Comparison of ENCODE assay signal across 22 mouse cellular contexts in genomic region chr3:52948824-52949223, GRCm38 (mm10).
A peak's percentile ranks its signal among the peaks of the same experiment; 100 is the strongest.
DNase-seq lines count a peak whose midpoint lies in the region; ATAC-seq and TF ChIP-seq lines count a peak whose summit lies in the region.
"Had no signal": no experiment of that assay in that cellular context is flagged by ENCODE, and none has a peak within 500 bp of the region (broad histone marks: within the 10 kb centered on the region; RNA-seq: fewer than 3 reads in every experiment).

No protein-coding gene starts in this region.

- no peak for ATAC-seq in kidney, embryonic 15.5 days (replicated peaks; ENCODE audit: low FRiP score)
- no peak for ATAC-seq in kidney, postnatal 0 days (replicated peaks; ENCODE audit: low FRiP score, low read depth)
- ATAC-seq in kidney, embryonic 14.5 days (ENCODE audit: low FRiP score, low TSS enrichment): no peak
- ATAC-seq: forebrain, embryonic 14.5 days had no signal

- WGBS in kidney, adult 2 months: 59% methylated on average over 5 of the region's 5 CpGs
- 55% methylated on average over 5 of the region's 5 CpGs for WGBS in kidney, embryonic 15.5 days
- 56% methylated on average over 5 of the region's 5 CpGs for WGBS in kidney, postnatal 0 days
- 60% methylated on average over 5 of the region's 5 CpGs for WGBS in kidney, embryonic 14.5 days

- no peaks in the 10 kb centered on the region for H3K9me3 ChIP-seq in kidney, embryonic 15.5 days (replicated peaks)
- no peaks in the 10 kb centered on the region for H3K9me3 ChIP-seq in kidney, postnatal 0 days (replicated peaks; ENCODE audit: low read length)
- no peaks in the 10 kb centered on the region for H3K9me3 ChIP-seq in kidney, embryonic 14.5 days (ENCODE audit: control insufficient read depth, low read length)
- H3K9me3 ChIP-seq: embryonic facial prominence, embryonic 13.5 days; embryonic facial prominence, embryonic 15.5 days; forebrain, embryonic 10.5 days; forebrain, embryonic 12.5 days had no signal

- peak; percentile 51 for DNase-seq in kidney, adult 2 months
- DNase-seq in kidney, adult 11 months: no peak
- DNase-seq in kidney, adult 18-20 months: no peak
- peak; percentile 68 for DNase-seq in kidney, postnatal 0 days (ENCODE audit: low spot score)
- DNase-seq: adrenal gland, adult 2 months; adrenal gland, postnatal 10 days; adrenal gland, postnatal 25 days; cerebellum, adult 11 months; cerebellum, adult 18-20 months; cerebellum, adult 8-10 months; cerebellum, adult 9-11 months; cerebellum, postnatal 14 days; cerebellum, postnatal 36 days; embryo, embryonic 11 days had no signal

- no peak for TF ChIP-seq POLR2A in kidney, adult 2 months (IDR thresholded peaks at IDR 0.05; ENCODE audit: low read depth, low read length)

- H3K36me3 ChIP-seq in kidney, adult 2 months (ENCODE audit: control insufficient read depth, insufficient read depth, low read length): no peaks in the 10 kb centered on the region
- H3K36me3 ChIP-seq in kidney, embryonic 15.5 days: no peaks in the 10 kb centered on the region
- H3K36me3 ChIP-seq in kidney, postnatal 0 days (ENCODE audit: insufficient read depth, low read length): no peaks in the 10 kb centered on the region
- H3K36me3 ChIP-seq in kidney, embryonic 14.5 days (ENCODE audit: control insufficient read depth, insufficient read depth, low read length): no peaks in the 10 kb centered on the region
- H3K36me3 ChIP-seq: embryonic facial prominence, embryonic 13.5 days; embryonic facial prominence, embryonic 15.5 days; forebrain, embryonic 10.5 days; forebrain, embryonic 12.5 days had no signal

- H3K27ac ChIP-seq in kidney, adult 2 months (ENCODE audit: insufficient read depth, low read depth, low read length): peak overlapping the region; percentile 82
- 0 out of 2 replicates have a peak overlapping the region, but pooled peaks have one; percentile 54 for H3K27ac ChIP-seq in kidney, embryonic 15.5 days
- H3K27ac ChIP-seq in kidney, postnatal 0 days: peak overlapping the region; percentile 68
- H3K27ac ChIP-seq in kidney, embryonic 14.5 days (ENCODE audit: low read depth, low read length): no peak overlapping the region
- H3K27ac ChIP-seq: embryonic facial prominence, embryonic 13.5 days; embryonic facial prominence, embryonic 15.5 days; forebrain, embryonic 10.5 days; forebrain, embryonic 12.5 days had no signal

- H3K4me1 ChIP-seq in kidney, adult 2 months (ENCODE audit: control insufficient read depth, insufficient read depth, low read length): no peaks in the 10 kb centered on the region
- H3K4me1 ChIP-seq in kidney, embryonic 15.5 days: no peaks in the 10 kb centered on the region
- no peaks in the 10 kb centered on the region for H3K4me1 ChIP-seq in kidney, postnatal 0 days (replicated peaks; ENCODE audit: insufficient read depth, low read length)
- no peaks in the 10 kb centered on the region for H3K4me1 ChIP-seq in kidney, embryonic 14.5 days (ENCODE audit: control insufficient read depth, insufficient read depth, low read length)
- H3K4me1 ChIP-seq: embryonic facial prominence, embryonic 13.5 days; embryonic facial prominence, embryonic 15.5 days; forebrain, embryonic 10.5 days; forebrain, embryonic 12.5 days had no signal

- H3K4me3 ChIP-seq in kidney, adult 2 months (ENCODE audit: insufficient read depth, low read depth, low read length): no peak overlapping the region
- H3K4me3 ChIP-seq in kidney, embryonic 15.5 days (replicated peaks): no peak overlapping the region
- H3K4me3 ChIP-seq in kidney, postnatal 0 days (replicated peaks; ENCODE audit: low read depth, low read length): no peak overlapping the region
- no peak overlapping the region for H3K4me3 ChIP-seq in kidney, embryonic 14.5 days (ENCODE audit: low read length)
- H3K4me3 ChIP-seq: embryonic facial prominence, embryonic 13.5 days; embryonic facial prominence, embryonic 15.5 days; erythroblast, embryonic 14.5 days; forebrain, embryonic 10.5 days; forebrain, embryonic 12.5 days had no signal

- no peak overlapping the region for H3K9ac ChIP-seq in kidney, embryonic 15.5 days
- no peak overlapping the region for H3K9ac ChIP-seq in kidney, postnatal 0 days (ENCODE audit: low read depth, low read length)
- no peak overlapping the region for H3K9ac ChIP-seq in kidney, embryonic 14.5 days (ENCODE audit: low read depth, low read length)
- H3K9ac ChIP-seq: embryonic facial prominence, embryonic 13.5 days; embryonic facial prominence, embryonic 15.5 days; forebrain, embryonic 12.5 days had no signal

- no peak for TF ChIP-seq CTCF in kidney, adult 2 months (conservative IDR thresholded peaks at IDR 0.05; ENCODE audit: insufficient read depth, insufficient read length, low read depth, low read length)
- TF ChIP-seq CTCF in kidney, postnatal 0 days (IDR thresholded peaks at IDR 0.05; ENCODE audit: low read depth): no peak

- no peaks in the 10 kb centered on the region for H3K27me3 ChIP-seq in kidney, adult 2 months (replicated peaks; ENCODE audit: control insufficient read depth, insufficient read depth, low read length)
- H3K27me3 ChIP-seq in kidney, embryonic 15.5 days: no peaks in the 10 kb centered on the region
- H3K27me3 ChIP-seq in kidney, postnatal 0 days (ENCODE audit: insufficient read depth, low read length): no peaks in the 10 kb centered on the region
- no peaks in the 10 kb centered on the region for H3K27me3 ChIP-seq in kidney, embryonic 14.5 days (ENCODE audit: control insufficient read depth, insufficient read depth, low read length)
- H3K27me3 ChIP-seq: embryonic facial prominence, embryonic 15.5 days; forebrain, embryonic 12.5 days had no signal

- no peak overlapping the region for H3K4me2 ChIP-seq in kidney, embryonic 15.5 days
- H3K4me2 ChIP-seq in kidney, postnatal 0 days (ENCODE audit: low read length): no peak overlapping the region
- H3K4me2 ChIP-seq in kidney, embryonic 14.5 days (replicated peaks; ENCODE audit: low read depth, low read length): no peak overlapping the region
- H3K4me2 ChIP-seq: embryonic facial prominence, embryonic 13.5 days; embryonic facial prominence, embryonic 15.5 days; forebrain, embryonic 12.5 days had no signal

Comparison
In these comparisons a context has a peak if more than half of its experiments do, and no peak if none do; other contexts are left out.
1. DNase-seq: peak in kidney, adult 2 months (single experiment) and kidney, postnatal 0 days (single experiment); none in kidney, adult 11 months (single experiment) and kidney, adult 18-20 months (single experiment).